Mouse (Mus musculus) hindbrain, embryonic 15.5 days (tissue): Measurements from ENCODE around the gene Proser1. TPM values are rescaled to one million over a fixed set of nuclear protein-coding genes. Genes with fewer than 3 reads are reported as not detected.

Experiments used
- ATAC-seq: fragments of 200-750 bp; cut with Nextera tagmentation; 2 replicates; pipeline ENCODE4 v1.8.0; 2017; ENCODE audit warnings: low read depth, moderate number of reproducible peaks, moderate TSS enrichment; ENCODE audit not compliant: low FRiP score
- H3K27ac ChIP-seq: fragments of 300-500 bp; sonication (generic); replicated peaks from 2 replicates; pipeline ENCODE4 v1.5.1; 2015; ENCODE audit warnings: mild to moderate bottlenecking, inconsistent platforms
- H3K27me3 ChIP-seq: fragments of 300-500 bp; sonication (generic); 2 replicates; pipeline ENCODE4 v1.6.1; 2015; ENCODE audit warnings: control low read depth, inconsistent platforms
- H3K36me3 ChIP-seq: fragments of 300-500 bp; sonication (generic); 2 replicates; pipeline ENCODE4 v1.6.1; 2015; ENCODE audit warnings: control low read depth, inconsistent platforms
- H3K4me1 ChIP-seq: fragments of 300-500 bp; sonication (generic); replicated peaks from 2 replicates; pipeline ENCODE4 v1.6.1; 2015; ENCODE audit warnings: control low read depth, inconsistent platforms
- H3K4me2 ChIP-seq: fragments of 300-500 bp; sonication (generic); 2 replicates; pipeline ENCODE4 v1.6.1; 2015; ENCODE audit warnings: moderate library complexity, mild to moderate bottlenecking, inconsistent platforms
- H3K4me3 ChIP-seq: fragments of 300-500 bp; sonication (generic); 2 replicates; pipeline ENCODE4 v1.5.1; 2015; ENCODE audit warnings: mild to moderate bottlenecking, inconsistent platforms
- H3K9ac ChIP-seq: fragments of 300-500 bp; sonication (generic); 2 replicates; pipeline ENCODE4 v1.6.1; 2015; ENCODE audit warnings: inconsistent platforms
- H3K9me3 ChIP-seq: fragments of 300-500 bp; sonication (generic); 2 replicates; pipeline ENCODE4 v1.6.1; 2016; ENCODE audit warnings: control low read depth, inconsistent platforms
- WGBS: fragments of 180-500 bp; shearing (Covaris S2); methylation state at CpG from one replicate; pipeline ENCODE4 v1.1.7; 2015; 5-methylcytosine and 5-hydroxymethylcytosine counted together
- polyA plus RNA-seq: library from polyadenylated mRNA; unstranded; fragments of >200 nt; fragmentation: Nextera tagmentation; extraction: Ambion mirVana; gene quantifications from 2 replicates; pipeline ENCODE4 v1.2.1, GENCODE M21; 2015

The Proser1 gene
- 18.0 and 19.8 TPM in 2 replicates for polyA plus RNA-seq

DNA sequence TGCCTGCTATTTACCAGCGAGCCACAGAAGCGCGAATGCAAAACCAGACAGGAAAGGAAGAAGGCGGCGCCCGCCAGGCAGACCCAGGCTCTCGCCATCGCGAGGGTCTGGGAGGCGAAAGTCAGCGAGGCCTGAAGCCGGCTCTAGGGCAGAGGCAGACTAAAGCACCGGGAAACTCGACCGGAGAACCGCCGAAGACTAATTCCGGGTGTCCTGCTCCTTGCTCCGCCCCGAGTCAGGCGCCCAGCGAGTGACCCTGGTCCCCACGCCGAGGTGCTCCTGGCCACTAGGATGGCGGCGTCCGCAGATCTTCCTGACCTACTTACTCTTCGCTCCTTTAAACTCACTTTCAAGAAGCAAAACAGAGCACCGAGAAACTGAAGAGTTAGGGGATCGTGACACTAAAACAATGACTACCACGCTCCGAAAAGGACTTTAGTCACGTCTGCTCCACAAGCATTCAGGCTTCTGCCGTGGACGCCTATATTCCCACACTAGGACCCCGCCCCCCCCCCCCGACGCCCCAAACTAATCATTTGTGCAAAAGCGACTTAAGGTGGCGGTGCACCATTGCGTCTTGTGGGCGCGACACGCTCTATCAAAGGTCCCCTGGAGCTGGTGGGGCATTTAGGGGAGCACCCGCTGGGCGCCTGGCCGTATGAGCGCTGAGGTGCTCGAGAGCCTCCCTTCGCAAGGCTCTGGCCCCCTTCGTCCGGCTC, at the start of gene Proser1, which contains the start of gene Nhlrc3:
Gene Proser1, plus strand, starts transcription at position 621 of the 719 bp plus-strand sequence.
Gene Nhlrc3, minus strand, starts transcription at position 287 of the 719 bp plus-strand sequence.
- Histone ChIP-seq H3K36me3 (peaks cover 15% of the 10 kb centered on the region; the same call in 1 of the 2 replicates), H3K4me1 (peaks cover 40% of the 10 kb centered on the region), H3K9me3 (no peaks in the 10 kb centered on the region), H3K27me3 (no peaks in the 10 kb centered on the region), H3K4me3 (peak within 1 kb of the TSS; percentile 91), H3K4me2 (peak within 1 kb of the TSS; percentile 91), H3K27ac (peak within 1 kb of the TSS; percentile 89), H3K9ac (peak within 1 kb of the TSS; percentile 80)
- under 1% methylated on average over 52 of the region's 52 CpGs for WGBS
- ATAC-seq: peak; percentile 97

DNA sequence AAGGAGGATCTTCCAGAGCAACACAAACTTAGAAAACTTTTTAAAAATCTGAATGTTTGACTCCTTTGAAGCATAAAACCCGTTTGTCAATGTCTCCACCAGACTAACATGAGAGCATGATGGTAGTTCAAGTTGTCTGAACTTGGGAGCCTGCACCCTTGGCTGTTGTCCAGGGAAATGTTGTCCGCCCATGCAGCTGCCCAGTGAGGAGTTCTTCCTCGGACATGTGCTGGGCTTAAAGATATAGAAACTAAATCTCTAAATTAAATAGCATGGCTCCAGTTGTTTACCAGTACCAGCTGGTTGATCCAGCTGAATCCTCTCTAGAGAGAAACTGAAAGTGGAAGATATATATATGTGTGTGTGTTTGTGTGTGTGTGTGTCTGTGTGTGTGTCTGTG, 49.5 kb upstream of the Proser1 start:
- Histone ChIP-seq H3K4me3 (no peak overlapping the region), H3K4me1 (peaks cover 8% of the 10 kb centered on the region), H3K4me2 (no peak overlapping the region), H3K27me3 (no peaks in the 10 kb centered on the region), H3K9ac (no peak overlapping the region), H3K27ac (no peak overlapping the region), H3K36me3 (no peaks in the 10 kb centered on the region), H3K9me3 (no peaks in the 10 kb centered on the region)
- no peak for ATAC-seq
- 73% methylated on average over 3 of the region's 3 CpGs for WGBS

DNA sequence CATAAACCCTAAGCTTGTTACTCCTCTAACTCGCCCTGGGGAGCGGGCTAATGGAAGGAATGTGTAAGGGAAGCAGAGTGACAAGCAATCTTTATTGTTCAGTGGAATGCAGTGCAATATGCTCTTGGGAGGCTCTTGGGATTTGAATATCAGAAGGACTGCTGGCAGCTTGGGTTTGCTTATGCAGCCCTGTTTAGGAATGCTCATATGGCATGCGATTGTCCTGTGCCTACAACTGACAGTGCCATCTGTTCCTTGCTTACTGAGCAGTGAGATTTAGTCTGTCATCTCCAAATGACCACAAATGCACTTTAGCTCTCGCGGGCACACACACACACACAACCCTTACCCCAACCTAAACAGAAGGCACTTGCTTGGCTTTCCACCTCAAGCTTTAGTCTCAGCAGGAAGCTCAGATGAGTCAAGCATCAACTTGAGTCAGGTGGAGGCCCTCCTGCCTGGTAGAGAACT, 47.4 kb upstream of the Proser1 start:
- H3K36me3 ChIP-seq: no peaks in the 10 kb centered on the region
- peaks cover 8% of the 10 kb centered on the region for H3K4me1 ChIP-seq
- no peak overlapping the region for H3K4me2 ChIP-seq
- WGBS: 43% methylated on average over 5 of the region's 5 CpGs
- no peaks in the 10 kb centered on the region for H3K27me3 ChIP-seq
- H3K9ac ChIP-seq: no peak overlapping the region
- 0 out of 2 replicates have a peak, but pooled peaks have one; percentile 66 for ATAC-seq
- H3K4me3 ChIP-seq: no peak overlapping the region
- no peak overlapping the region for H3K27ac ChIP-seq
- no peaks in the 10 kb centered on the region for H3K9me3 ChIP-seq

- Histone ChIP-seq H3K4me3 (no peak overlapping the region), H3K4me1 (peaks cover 8% of the 10 kb centered on the region), H3K9me3 (no peaks in the 10 kb centered on the region), H3K4me2 (no peak overlapping the region), H3K27ac (no peak overlapping the region), H3K27me3 (no peaks in the 10 kb centered on the region), H3K9ac (no peak overlapping the region), H3K36me3 (no peaks in the 10 kb centered on the region)
- 58% methylated on average over 7 of the region's 7 CpGs for WGBS
- no peak for ATAC-seq
These were observed 45.8 kb upstream of the Proser1 start for GRCm38 (mm10) chr3:53417701-53418100.

- H3K4me2 ChIP-seq: no peak overlapping the region
- no peaks in the 10 kb centered on the region for H3K27me3 ChIP-seq
- ATAC-seq: no peak
- H3K4me1 ChIP-seq: no peaks in the 10 kb centered on the region; the same call in 1 of the 2 replicates
- no peak overlapping the region for H3K27ac ChIP-seq
- WGBS: 88% methylated on average over 12 of the region's 12 CpGs
- no peak overlapping the region for H3K4me3 ChIP-seq
- no peaks in the 10 kb centered on the region for H3K36me3 ChIP-seq
- H3K9me3 ChIP-seq: no peaks in the 10 kb centered on the region
- no peak overlapping the region for H3K9ac ChIP-seq
These were observed 41.8 kb upstream of the Proser1 start for GRCm38 (mm10) chr3:53421656-53422055.

DNA sequence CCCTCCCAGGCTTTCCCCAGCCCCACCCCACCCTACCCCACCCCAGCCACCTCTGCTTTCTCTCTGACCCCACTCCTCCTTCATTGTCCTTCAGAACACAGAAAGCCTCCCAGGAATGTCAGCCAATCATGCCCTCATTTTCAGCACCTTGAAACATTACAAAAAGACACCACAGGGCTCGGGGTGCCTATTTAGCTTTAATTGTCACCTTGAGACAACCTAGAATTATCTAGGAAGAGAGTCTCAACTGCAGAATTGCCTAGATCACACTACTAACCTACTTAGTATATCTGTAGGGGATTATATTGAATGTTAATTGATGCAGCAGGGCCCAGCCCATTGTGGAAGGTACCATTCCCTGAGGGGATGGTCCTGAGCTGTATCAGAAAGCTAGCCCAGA, 40.8 kb upstream of the Proser1 start:
- no peaks in the 10 kb centered on the region for H3K9me3 ChIP-seq
- 59% methylated on average over 1 of the region's 1 CpGs for WGBS
- no peaks in the 10 kb centered on the region; the same call in 1 of the 2 replicates for H3K4me1 ChIP-seq
- H3K36me3 ChIP-seq: no peaks in the 10 kb centered on the region
- no peak overlapping the region for H3K4me3 ChIP-seq
- ATAC-seq: no peak
- no peak overlapping the region for H3K9ac ChIP-seq
- no peak overlapping the region for H3K4me2 ChIP-seq
- no peaks in the 10 kb centered on the region for H3K27me3 ChIP-seq
- no peak overlapping the region for H3K27ac ChIP-seq

DNA sequence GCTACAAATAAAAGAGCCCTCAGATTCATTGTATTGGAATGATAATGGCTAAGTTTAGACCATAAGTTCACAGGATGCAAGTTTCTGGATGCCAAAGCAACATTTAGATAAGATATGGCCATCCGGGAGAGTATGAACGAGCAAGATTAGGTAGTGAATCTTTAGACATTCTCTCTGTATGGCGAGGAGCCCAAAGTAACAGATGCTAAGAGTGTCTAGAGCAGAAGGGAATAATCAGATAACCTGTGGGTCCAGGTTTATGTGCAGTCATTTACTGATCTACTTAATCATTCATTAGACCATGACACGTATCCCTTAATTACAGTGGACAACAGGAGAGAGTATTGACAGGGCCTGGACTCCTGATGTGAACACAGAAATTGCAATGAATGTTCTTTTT, 39.9 kb upstream of the Proser1 start:
- ATAC-seq: no peak
- Histone ChIP-seq H3K9ac (no peak overlapping the region), H3K9me3 (no peaks in the 10 kb centered on the region), H3K36me3 (no peaks in the 10 kb centered on the region), H3K4me2 (no peak overlapping the region), H3K27me3 (no peaks in the 10 kb centered on the region), H3K4me3 (no peak overlapping the region), H3K4me1 (no peaks in the 10 kb centered on the region), H3K27ac (no peak overlapping the region)
- WGBS: 81% methylated on average over 4 of the region's 4 CpGs

- Histone ChIP-seq H3K36me3 (no peaks in the 10 kb centered on the region), H3K4me1 (no peaks in the 10 kb centered on the region), H3K4me2 (no peak overlapping the region), H3K9ac (no peak overlapping the region), H3K9me3 (no peaks in the 10 kb centered on the region), H3K27ac (no peak overlapping the region), H3K4me3 (no peak overlapping the region), H3K27me3 (0 out of 2 replicates have a peak, but pooled peaks cover 4% of the 10 kb centered on the region)
- ATAC-seq: no peak
- WGBS: 81% methylated on average over 3 of the region's 3 CpGs
These were observed 28.9 kb upstream of the Proser1 start for GRCm38 (mm10) chr3:53434610-53435009.

- 80% methylated on average over 5 of the region's 5 CpGs for WGBS
- no peak for ATAC-seq
These were observed 26.9 kb upstream of the Proser1 start for GRCm38 (mm10) chr3:53436550-53436949.

DNA sequence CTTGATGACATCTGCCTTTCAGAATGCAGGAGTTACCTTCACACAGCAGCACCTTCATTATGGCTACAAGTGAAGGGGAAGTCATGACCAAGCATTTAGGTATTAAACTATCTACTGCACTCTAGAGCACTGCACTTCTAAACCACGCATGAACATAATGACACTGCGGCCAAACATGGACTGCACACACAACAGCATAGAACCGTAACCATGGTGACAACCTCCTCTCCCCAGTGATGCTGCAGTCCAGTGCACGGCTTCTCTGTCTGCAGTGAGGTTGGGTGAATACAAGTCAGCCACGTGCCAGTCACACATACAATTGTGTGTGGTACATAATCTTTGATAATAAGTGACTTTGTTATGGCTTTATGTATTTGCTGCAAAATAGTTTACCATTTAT, 17.9 kb upstream of the Proser1 start:
- H3K9ac ChIP-seq: no peak overlapping the region
- H3K4me1 ChIP-seq: peaks cover 3% of the 10 kb centered on the region; the same call in 1 of the 2 replicates
- no peak overlapping the region for H3K27ac ChIP-seq
- 29% methylated on average over 5 of the region's 5 CpGs for WGBS
- no peak overlapping the region for H3K4me2 ChIP-seq
- ATAC-seq: peak; percentile 52; the same call in 1 of the 2 replicates
- no peaks in the 10 kb centered on the region for H3K27me3 ChIP-seq
- H3K9me3 ChIP-seq: no peaks in the 10 kb centered on the region
- peaks cover 12% of the 10 kb centered on the region; the same call in 1 of the 2 replicates for H3K36me3 ChIP-seq
- no peak overlapping the region for H3K4me3 ChIP-seq

More at GRCm38 (mm10) chr3:53436550-53436949, 26.9 kb upstream of the Proser1 start:
- Histone ChIP-seq H3K27ac (no peak overlapping the region), H3K36me3 (no peaks in the 10 kb centered on the region), H3K9me3 (no peaks in the 10 kb centered on the region), H3K4me1 (no peaks in the 10 kb centered on the region), H3K9ac (no peak overlapping the region), H3K4me3 (no peak overlapping the region), H3K4me2 (no peak overlapping the region), H3K27me3 (0 out of 2 replicates have a peak, but pooled peaks cover 4% of the 10 kb centered on the region)

DNA sequence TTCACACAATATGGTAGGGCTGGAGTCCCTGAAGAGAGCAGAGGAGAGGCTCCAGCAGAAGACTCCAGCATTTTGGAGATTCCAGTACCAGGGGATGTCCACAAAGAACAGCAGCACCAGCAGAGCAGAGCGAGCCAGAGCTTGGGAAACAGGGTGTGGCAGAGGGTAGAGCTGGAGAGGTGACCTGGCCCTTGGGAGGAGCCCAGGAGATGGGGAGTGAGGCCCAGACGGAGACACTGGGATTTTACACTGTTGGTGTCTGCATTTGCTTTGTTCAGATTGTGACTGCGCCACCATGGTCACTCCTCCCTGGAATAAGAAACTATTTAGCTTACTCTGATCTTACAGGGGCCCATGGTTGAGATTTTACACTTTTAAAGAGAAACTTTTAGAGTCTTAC, 16.7 kb upstream of the Proser1 start:
- H3K4me1 ChIP-seq: peaks cover 3% of the 10 kb centered on the region; the same call in 1 of the 2 replicates
- no peak overlapping the region for H3K4me3 ChIP-seq
- no peak for ATAC-seq
- no peaks in the 10 kb centered on the region for H3K9me3 ChIP-seq
- WGBS: 85% methylated on average over 3 of the region's 3 CpGs
- peaks cover 23% of the 10 kb centered on the region for H3K36me3 ChIP-seq
- H3K9ac ChIP-seq: no peak overlapping the region
- H3K27ac ChIP-seq: no peak overlapping the region
- no peak overlapping the region for H3K4me2 ChIP-seq
- no peaks in the 10 kb centered on the region for H3K27me3 ChIP-seq

DNA sequence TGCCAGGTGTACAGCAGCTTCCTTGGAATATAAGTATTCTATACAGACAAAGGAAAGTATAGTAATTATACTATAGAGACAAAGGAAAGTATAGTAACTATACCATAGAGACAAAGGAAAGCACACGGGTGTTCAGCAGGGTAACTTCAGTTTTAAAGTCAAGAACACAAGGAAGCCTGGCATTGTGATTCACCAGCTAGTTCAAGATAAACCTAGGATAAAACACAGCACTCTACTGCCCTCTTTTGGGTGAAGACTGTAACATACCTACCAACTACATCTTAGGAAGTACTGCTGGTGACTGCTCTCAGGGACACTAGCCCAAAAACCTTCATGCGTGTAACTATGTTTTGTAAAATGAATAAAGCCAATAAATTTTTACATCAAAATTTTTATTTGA, 15.3 kb upstream of the Proser1 start:
- ATAC-seq: peak; percentile 79
- H3K4me1 ChIP-seq: peaks cover 3% of the 10 kb centered on the region; the same call in 1 of the 2 replicates
- H3K4me2 ChIP-seq: no peak overlapping the region
- H3K9ac ChIP-seq: no peak overlapping the region
- no peak overlapping the region for H3K27ac ChIP-seq
- no peaks in the 10 kb centered on the region for H3K27me3 ChIP-seq
- 32% methylated on average over 2 of the region's 2 CpGs for WGBS
- peaks cover 32% of the 10 kb centered on the region for H3K36me3 ChIP-seq
- H3K4me3 ChIP-seq: no peak overlapping the region
- no peaks in the 10 kb centered on the region for H3K9me3 ChIP-seq
